Mouse (Mus musculus) hindbrain, postnatal 0 days (tissue): ENCODE measurements at regions not wholly inside any gene's neighbourhood (a gene's known extent, or its start where the extent isn't known, plus 50 kb on each side); places are given as distances from the start of the nearest gene placed in this dataset.

Experiments used
- ATAC-seq: fragments of 200-750 bp; cut with Nextera tagmentation; 2 replicates; pipeline ENCODE4 v1.8.0; 2017; ENCODE audit warnings: mild to moderate bottlenecking, moderate TSS enrichment, moderate library complexity
- DNase-seq: peaks from one replicate; pipeline ENCODE4 v3.0.0-alpha.2; 2015; ENCODE audit warnings: low spot score
- H3K27ac ChIP-seq: fragments of 300-500 bp; sonication (generic); 2 replicates; pipeline ENCODE4 v1.5.1; 2014; ENCODE audit warnings: mild to moderate bottlenecking
- H3K27me3 ChIP-seq: fragments of 300-500 bp; sonication (generic); 2 replicates; pipeline ENCODE4 v1.6.1; 2014; ENCODE audit warnings: low read length, mixed read lengths; ENCODE audit not compliant: insufficient read depth
- H3K36me3 ChIP-seq: fragments of 300-500 bp; sonication (generic); 2 replicates; pipeline ENCODE4 v1.6.1; 2014; ENCODE audit warnings: low read length, mixed read lengths; ENCODE audit not compliant: insufficient read depth
- H3K4me1 ChIP-seq: fragments of 300-500 bp; sonication (generic); 2 replicates; pipeline ENCODE4 v1.6.1; 2014; ENCODE audit warnings: antibody characterized with exemption, low read length, mixed read lengths; ENCODE audit not compliant: insufficient read depth
- H3K4me2 ChIP-seq: fragments of 300-500 bp; sonication (generic); 2 replicates; pipeline ENCODE4 v1.6.1; 2014; ENCODE audit warnings: low read depth, mild to moderate bottlenecking, low read length, moderate library complexity, mixed read lengths
- H3K4me3 ChIP-seq: fragments of 300-500 bp; sonication (generic); 2 replicates; pipeline ENCODE4 v1.5.1; 2014; ENCODE audit warnings: low read length
- H3K9ac ChIP-seq: fragments of 300-500 bp; sonication (generic); replicated peaks from 2 replicates; pipeline ENCODE4 v1.6.1; 2014; ENCODE audit warnings: mild to moderate bottlenecking, low read length, moderate library complexity, mixed read lengths
- H3K9me3 ChIP-seq: fragments of 300-500 bp; sonication (generic); 2 replicates; pipeline ENCODE4 v1.6.1; 2016; ENCODE audit warnings: low read length, mixed read lengths
- CTCF ChIP-seq: IDR thresholded peaks from 2 replicates; pipeline ENCODE4 v1.5.1; 2016; ENCODE audit warnings: antibody characterized with exemption, control low read depth, low read depth
- WGBS: fragments of 180-500 bp; shearing (Covaris S2); extraction: QIAGEN DNeasy Blood & Tissue Kit; methylation state at CpG from one replicate; pipeline ENCODE4 v1.1.7; 2014; 5-methylcytosine and 5-hydroxymethylcytosine counted together

GRCm38 (mm10) chr6:6434855-6435254 is 143.6 kb downstream of the Sem1 start:
- no peak for TF ChIP-seq CTCF
- ATAC-seq (no peak), DNase-seq (no peak)
- no peak overlapping the region for H3K4me3 ChIP-seq
- 63% methylated on average over 3 of the region's 3 CpGs for WGBS
- no peaks in the 10 kb centered on the region for H3K4me1 ChIP-seq
- no peak overlapping the region for H3K4me2 ChIP-seq
- 0 out of 2 replicates have a peak, but pooled peaks cover 2% of the 10 kb centered on the region for H3K9me3 ChIP-seq
- H3K27me3 ChIP-seq = no peaks in the 10 kb centered on the region
- H3K36me3 ChIP-seq = no peaks in the 10 kb centered on the region
- H3K27ac ChIP-seq = no peak overlapping the region
- H3K9ac ChIP-seq = no peak overlapping the region

- no peak for TF ChIP-seq CTCF
- DNase-seq (no peak), ATAC-seq (no peak)
- no peaks in the 10 kb centered on the region for H3K36me3 ChIP-seq
- H3K4me3 ChIP-seq = no peak overlapping the region
- no peak overlapping the region for H3K9ac ChIP-seq
- H3K4me1 ChIP-seq = no peaks in the 10 kb centered on the region
- H3K27ac ChIP-seq = no peak overlapping the region
- no peak overlapping the region for H3K4me2 ChIP-seq
- H3K27me3 ChIP-seq = no peaks in the 10 kb centered on the region
- H3K9me3 ChIP-seq = 0 out of 2 replicates have a peak, but pooled peaks cover under 1% of the 10 kb centered on the region
- WGBS = 58% methylated on average over 5 of the region's 5 CpGs
Measured at GRCm38 (mm10) chr6:6434261-6434802, 144.1 kb downstream of the Sem1 start.

GRCm38 (mm10) chr6:6433179-6433578 is 145.3 kb downstream of the Sem1 start:
- no peaks in the 10 kb centered on the region for H3K36me3 ChIP-seq
- H3K4me1 ChIP-seq = no peaks in the 10 kb centered on the region
- H3K27ac ChIP-seq = no peak overlapping the region
- no peak for TF ChIP-seq CTCF
- no peaks in the 10 kb centered on the region for H3K9me3 ChIP-seq
- WGBS = 89% methylated on average over 6 of the region's 6 CpGs
- ATAC-seq = no peak
- no peak overlapping the region for H3K4me3 ChIP-seq
- no peak overlapping the region for H3K9ac ChIP-seq
- no peak overlapping the region for H3K4me2 ChIP-seq
- DNase-seq = no peak
- no peaks in the 10 kb centered on the region for H3K27me3 ChIP-seq

- no peak for DNase-seq
- Histone ChIP-seq H3K4me2 (no peak overlapping the region), H3K9me3 (no peaks in the 10 kb centered on the region), H3K27me3 (no peaks in the 10 kb centered on the region), H3K4me1 (no peaks in the 10 kb centered on the region), H3K4me3 (no peak overlapping the region), H3K36me3 (no peaks in the 10 kb centered on the region), H3K9ac (no peak overlapping the region), H3K27ac (no peak overlapping the region)
- no peak for ATAC-seq
- TF ChIP-seq CTCF = no peak
- 78% methylated on average over 9 of the region's 9 CpGs for WGBS
Measured at GRCm38 (mm10) chr6:6414654-6415610, 163.5 kb downstream of the Sem1 start.

- H3K9me3 ChIP-seq = no peaks in the 10 kb centered on the region
- H3K4me3 ChIP-seq = no peak overlapping the region
- no peak overlapping the region for H3K9ac ChIP-seq
- 42% methylated on average over 3 of the region's 3 CpGs for WGBS
- no peaks in the 10 kb centered on the region for H3K36me3 ChIP-seq
- H3K4me1 ChIP-seq = no peaks in the 10 kb centered on the region
- H3K27me3 ChIP-seq = no peaks in the 10 kb centered on the region
- no peak overlapping the region for H3K27ac ChIP-seq
- DNase-seq = no peak
- no peak for ATAC-seq
- TF ChIP-seq CTCF = no peak
- H3K4me2 ChIP-seq = no peak overlapping the region
Measured at GRCm38 (mm10) chr6:6397997-6398396, 180.5 kb downstream of the Sem1 start.

- no peak overlapping the region for H3K4me2 ChIP-seq
- no peaks in the 10 kb centered on the region for H3K27me3 ChIP-seq
- 48% methylated on average over 16 of the region's 16 CpGs for WGBS
- H3K4me3 ChIP-seq = no peak overlapping the region
- no peaks in the 10 kb centered on the region for H3K36me3 ChIP-seq
- no peaks in the 10 kb centered on the region for H3K9me3 ChIP-seq
- no peak for ATAC-seq
- no peak overlapping the region for H3K27ac ChIP-seq
- no peak for DNase-seq
- no peak for TF ChIP-seq CTCF
- no peaks in the 10 kb centered on the region for H3K4me1 ChIP-seq
- no peak overlapping the region for H3K9ac ChIP-seq
Measured at GRCm38 (mm10) chr6:6389454-6390445, 172.8 kb upstream of the Slc25a13 start.
